Mouse (Mus musculus) gastrocnemius, adult 18-20 months (tissue): ENCODE data around the gene Pigl. TPM values are rescaled to one million over a fixed set of nuclear protein-coding genes. Genes with fewer than 3 reads are reported as not detected.

Experiments
- DNase-seq: peaks from one replicate; pipeline ENCODE4 v3.0.0; 2021; ENCODE audit warnings: low spot score
- total RNA-seq, 2 experiments: library from RNA; stranded (reverse); gene quantifications; 2 replicates each; pipeline ENCODE4 v1.2.3; 2021

Pigl gene
- total RNA-seq, 2 experiments from 2014 or later, result 2.2 to 2.9 TPM

- no peak for DNase-seq
These were observed 55.1 kb downstream of the Pigl start for GRCm38 (mm10) chr11:62513311-62513710.

GRCm38 (mm10) chr11:62518991-62519390, 60.7 kb downstream of the Pigl start:
- no peak for DNase-seq

GRCm38 (mm10) chr11:62522283-62522682, 64.0 kb downstream of the Pigl start:
- DNase-seq, result no peak

- DNase-seq, result no peak
These were observed 78.8 kb downstream of the Pigl start for GRCm38 (mm10) chr11:62537089-62537488.

GRCm38 (mm10) chr11:62537590-62537989, 79.3 kb downstream of the Pigl start:
- no peak for DNase-seq

GRCm38 (mm10) chr11:62538321-62539088, 80.2 kb downstream of the Pigl start:
- DNase-seq, result peak; percentile 47

GRCm38 (mm10) chr11:62539089-62539890, 81.0 kb downstream of the Pigl start, which contains the start of gene Cenpv:
Gene Cenpv, minus strand, starts transcription at chr11:62539261.
- peak; percentile 60 for DNase-seq

- no peak for DNase-seq
These were observed 81.9 kb downstream of the Pigl start for GRCm38 (mm10) chr11:62540167-62540566.

- no peak for DNase-seq
These were observed 82.7 kb downstream of the Pigl start for GRCm38 (mm10) chr11:62540969-62541368.

- DNase-seq, result no peak
These were observed 83.3 kb downstream of the Pigl start for GRCm38 (mm10) chr11:62541581-62541980.

- no peak for DNase-seq
These were observed 85.7 kb downstream of the Pigl start for GRCm38 (mm10) chr11:62543991-62544390.

GRCm38 (mm10) chr11:62549782-62550181, 91.5 kb downstream of the Pigl start:
- peak; percentile 84 for DNase-seq

- peak; percentile 68 for DNase-seq
These were observed 92.0 kb downstream of the Pigl start for GRCm38 (mm10) chr11:62550227-62550685.

- DNase-seq, result peak; percentile 99
These were observed 92.5 kb downstream of the Pigl start, which contains the start of gene Ubb for GRCm38 (mm10) chr11:62550727-62551225. Gene Ubb, plus strand, starts transcription at chr11:62551171.

GRCm38 (mm10) chr11:62551226-62552119, 93.2 kb downstream of the Pigl start:
- peak; percentile 92 for DNase-seq

GRCm38 (mm10) chr11:62553186-62553585, 94.9 kb downstream of the Pigl start:
- no peak for DNase-seq

- no peak for DNase-seq
These were observed 95.4 kb downstream of the Pigl start for GRCm38 (mm10) chr11:62553633-62554032.

- DNase-seq, result no peak
These were observed 96.0 kb downstream of the Pigl start for GRCm38 (mm10) chr11:62554163-62554855.

- DNase-seq, result no peak
These were observed 96.8 kb downstream of the Pigl start for GRCm38 (mm10) chr11:62554934-62555517.

- DNase-seq, result no peak
These were observed 97.7 kb downstream of the Pigl start for GRCm38 (mm10) chr11:62555896-62556412.
